Mouse (Mus musculus): ENCODE data around the gene Smo. TPM values are rescaled to one million over a fixed set of nuclear protein-coding genes. Genes with fewer than 3 reads are reported as not detected.

Smo gene
- 56.8 and 60.9 TPM in 2 replicates for polyA plus RNA-seq (2016; fragmentation: Nextera tagmentation; extraction: Ambion mirVana)

DNA sequence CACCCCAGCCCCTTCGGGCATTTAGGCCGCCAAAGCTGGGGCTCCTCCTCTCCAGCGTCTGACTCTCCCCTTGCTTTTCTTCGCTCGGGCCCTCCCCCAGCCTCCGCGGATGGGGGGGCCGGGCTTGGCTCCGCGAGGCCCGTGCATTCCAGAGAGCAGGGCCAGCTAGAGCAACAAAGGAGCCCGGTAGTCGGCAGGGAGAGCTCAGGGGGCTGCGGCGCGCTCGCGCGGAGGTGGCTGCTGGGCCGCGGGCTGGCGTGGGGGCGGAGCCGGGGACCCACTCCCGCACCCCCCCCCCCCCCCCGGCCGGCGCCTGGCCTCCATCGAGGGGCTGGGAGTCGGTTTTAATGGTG, at the start of gene Smo:
Gene Smo (plus strand): TSS at position 168 of the 353 bp plus-strand sequence.
- no peaks in the 10 kb centered on the region for H3K27me3 ChIP-seq (replicated peaks; ENCODE audit: low read depth, poor library complexity, severe bottlenecking)
- H3K4me3 ChIP-seq, result peak within 1 kb of the TSS; percentile 97
- DNase-seq (ENCODE audit: low spot score), result peak; percentile 96
- H3K4me1 ChIP-seq, result peaks cover 31% of the 10 kb centered on the region
- no peaks in the 10 kb centered on the region for H3K9me3 ChIP-seq
- H3K27ac ChIP-seq (replicated peaks), result peak within 1 kb of the TSS; percentile 100
- under 1% methylated on average over 30 of the region's 30 CpGs for WGBS
- H3K36me3 ChIP-seq (replicated peaks), result peaks cover 25% of the 10 kb centered on the region

DNA sequence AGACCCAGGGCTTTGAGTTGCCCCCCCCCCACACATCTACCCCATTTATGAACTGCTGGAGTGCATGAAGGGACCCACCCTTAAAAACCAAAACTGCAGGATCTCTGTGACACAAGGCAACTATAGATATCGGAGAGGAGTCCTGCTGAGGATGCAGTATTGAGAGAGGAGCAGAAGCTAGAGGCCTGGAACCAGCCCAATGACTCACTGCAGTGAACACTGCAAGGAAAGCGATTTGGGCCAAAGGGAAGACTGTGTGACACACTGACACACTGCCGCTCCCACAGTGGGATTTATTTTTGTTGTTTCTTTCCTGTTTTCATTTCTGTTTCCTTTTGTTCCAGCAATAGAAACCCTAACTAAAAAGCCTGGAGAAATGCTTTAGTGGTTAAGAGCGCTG, 49.4 kb upstream of the Smo start:
- H3K36me3 ChIP-seq (replicated peaks), result no peaks in the 10 kb centered on the region
- peaks cover 4% of the 10 kb centered on the region for H3K4me1 ChIP-seq
- H3K4me3 ChIP-seq, result no peak overlapping the region
- WGBS, result 84% methylated on average over 4 of the region's 4 CpGs
- H3K9me3 ChIP-seq, result no peaks in the 10 kb centered on the region
- peaks cover under 1% of the 10 kb centered on the region; the same call in 1 of the 2 replicates for H3K27me3 ChIP-seq (replicated peaks; ENCODE audit: low read depth, poor library complexity, severe bottlenecking)
- H3K27ac ChIP-seq (replicated peaks), result no peak overlapping the region
- no peak for DNase-seq (ENCODE audit: low spot score)

DNA sequence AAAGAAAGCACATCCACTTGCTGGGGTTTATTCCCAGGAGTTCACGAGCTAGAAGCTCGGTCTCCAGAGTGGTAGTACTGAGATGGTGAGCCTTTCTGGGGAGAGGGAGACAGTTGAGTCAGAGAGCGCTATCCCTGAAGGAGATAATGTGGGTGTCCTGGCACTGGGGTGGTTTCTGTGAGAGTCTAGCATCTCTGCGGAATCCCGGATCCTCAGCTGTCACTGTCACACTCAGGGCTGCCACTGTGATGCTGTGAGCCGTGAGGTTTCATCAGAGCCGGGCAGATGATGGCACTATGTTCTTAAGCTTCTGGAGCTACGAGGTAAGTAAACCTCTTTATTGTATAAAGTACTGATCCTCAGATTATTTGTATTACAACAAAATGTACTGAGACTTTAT, 45.8 kb upstream of the Smo start:
- H3K36me3 ChIP-seq (replicated peaks), result no peaks in the 10 kb centered on the region
- 81% methylated on average over 8 of the region's 8 CpGs for WGBS
- no peak for DNase-seq (ENCODE audit: low spot score)
- H3K27ac ChIP-seq (replicated peaks), result no peak overlapping the region
- H3K4me1 ChIP-seq, result peaks cover 8% of the 10 kb centered on the region
- no peak overlapping the region for H3K4me3 ChIP-seq
- H3K27me3 ChIP-seq (replicated peaks; ENCODE audit: low read depth, poor library complexity, severe bottlenecking), result peaks cover 34% of the 10 kb centered on the region
- H3K9me3 ChIP-seq, result no peaks in the 10 kb centered on the region

DNA sequence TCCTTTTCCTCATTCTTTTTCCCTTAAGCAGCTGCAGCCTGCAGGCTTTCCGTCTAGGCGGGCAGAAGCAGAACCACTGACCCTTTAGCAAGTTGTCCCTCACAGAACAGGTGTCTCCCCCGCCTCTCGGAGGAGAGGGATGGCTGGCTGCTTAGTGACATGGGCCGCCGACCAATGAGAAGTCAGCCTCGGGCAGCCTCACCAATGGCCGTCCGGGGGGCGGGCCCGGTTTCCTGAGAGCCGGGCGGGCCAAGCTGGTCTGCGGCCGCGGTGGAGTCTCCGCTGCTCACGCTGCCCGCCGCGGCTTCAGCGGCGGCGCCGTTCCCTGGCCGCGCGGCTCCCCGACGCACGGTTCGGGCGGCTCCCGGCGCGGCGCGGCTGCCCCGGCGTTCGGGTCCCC, 41.4 kb upstream of the Smo start, which contains the start of gene Tspan33:
Gene Tspan33 (plus strand): TSS at position 270 of the 400 bp plus-strand sequence.
- peak within 1 kb of the TSS; percentile 85 for H3K27ac ChIP-seq (replicated peaks)

DNA sequence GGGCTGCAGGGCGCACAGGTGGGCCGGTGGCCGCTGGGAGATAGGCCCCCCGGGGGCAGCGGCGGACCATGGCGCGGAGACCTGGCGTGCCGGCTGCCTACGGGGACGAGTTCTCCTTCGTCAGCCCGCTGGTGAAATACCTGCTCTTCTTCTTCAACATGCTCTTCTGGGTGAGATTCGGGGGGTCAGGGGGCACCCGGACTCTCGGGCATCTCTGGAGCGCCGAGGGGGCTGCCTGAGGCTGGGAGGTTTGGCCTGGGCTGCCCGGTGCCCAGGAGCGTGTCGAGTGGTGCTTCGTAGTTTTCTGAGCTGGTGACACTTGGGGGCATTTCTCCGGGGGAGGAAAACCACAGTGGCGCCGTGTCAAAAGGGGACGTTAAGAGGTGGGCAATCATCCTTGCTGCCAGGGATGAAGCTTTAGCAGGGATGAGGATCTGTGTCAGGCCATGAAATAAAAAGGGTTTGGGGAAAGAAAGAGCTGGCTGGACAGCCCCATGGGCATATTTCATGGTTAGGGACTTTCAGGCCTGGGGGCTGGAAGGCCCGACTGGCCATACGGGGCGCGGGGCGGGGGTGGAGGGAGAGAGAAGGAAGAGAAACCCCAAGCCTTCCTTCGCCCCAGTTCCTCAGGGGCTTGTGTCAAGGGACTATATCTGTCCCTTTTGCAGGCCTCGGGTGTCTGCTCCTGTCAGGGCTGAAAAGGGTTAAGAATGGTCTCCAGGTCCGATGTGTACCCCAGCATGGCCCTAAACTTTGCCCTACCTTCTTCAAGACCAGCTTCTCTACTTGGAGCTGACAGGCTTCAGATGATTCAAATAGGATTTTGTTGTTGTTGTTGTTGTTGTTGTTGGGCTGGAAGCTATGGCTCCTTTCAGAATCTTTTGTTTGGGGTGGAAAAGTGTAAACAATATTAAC, 40.7 kb upstream of the Smo start:
- WGBS, result 3% methylated on average over 35 of the region's 35 CpGs
- Histone ChIP-seq H3K9me3 (no peaks in the 10 kb centered on the region), H3K4me3 (peak overlapping the region; percentile 81), H3K4me1 (peaks cover 14% of the 10 kb centered on the region), H3K36me3 (replicated peaks) (no peaks in the 10 kb centered on the region), H3K27ac (replicated peaks) (peak overlapping the region; percentile 85), H3K27me3 (replicated peaks; ENCODE audit: low read depth, poor library complexity, severe bottlenecking) (peaks cover 65% of the 10 kb centered on the region)
- DNase-seq (ENCODE audit: low spot score), result no peak

More for the DNA sequence above, 41.4 kb upstream of the Smo start, which contains the start of gene Tspan33:
- Histone ChIP-seq H3K4me1 (peaks cover 14% of the 10 kb centered on the region), H3K36me3 (replicated peaks) (no peaks in the 10 kb centered on the region), H3K4me3 (peak within 1 kb of the TSS; percentile 81), H3K9me3 (no peaks in the 10 kb centered on the region), H3K27me3 (replicated peaks; ENCODE audit: low read depth, poor library complexity, severe bottlenecking) (peaks cover 65% of the 10 kb centered on the region)
- under 1% methylated on average over 41 of the region's 41 CpGs for WGBS
- DNase-seq (ENCODE audit: low spot score), result peak; percentile 95

DNA sequence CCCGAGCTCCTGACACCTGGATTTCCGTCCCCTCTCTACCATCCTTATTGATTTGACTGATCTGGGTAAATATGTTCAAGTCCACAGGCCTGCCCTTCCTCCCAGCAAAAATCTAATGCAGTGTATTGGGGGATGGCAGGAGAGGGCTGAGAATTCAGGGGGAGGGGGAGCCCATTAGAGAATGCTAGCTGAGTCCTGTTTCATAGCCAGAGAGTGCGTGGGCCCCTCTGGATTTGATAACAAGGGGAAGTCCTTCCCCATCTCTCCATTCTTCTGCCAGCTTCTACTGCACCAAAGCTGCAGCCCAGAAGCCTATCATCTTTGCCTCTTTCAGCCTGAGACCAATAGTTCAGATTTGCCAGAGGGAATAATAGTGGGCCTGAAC, 40.0 kb upstream of the Smo start:
- no peak overlapping the region for H3K27ac ChIP-seq (replicated peaks)
- no peaks in the 10 kb centered on the region for H3K9me3 ChIP-seq
- 41% methylated on average over 3 of the region's 3 CpGs for WGBS
- peaks cover 14% of the 10 kb centered on the region for H3K4me1 ChIP-seq
- H3K36me3 ChIP-seq (replicated peaks), result no peaks in the 10 kb centered on the region
- H3K4me3 ChIP-seq, result peak overlapping the region; percentile 81; the same call in 1 of the 2 replicates
- H3K27me3 ChIP-seq (replicated peaks; ENCODE audit: low read depth, poor library complexity, severe bottlenecking), result peaks cover 65% of the 10 kb centered on the region
- DNase-seq (ENCODE audit: low spot score), result no peak

DNA sequence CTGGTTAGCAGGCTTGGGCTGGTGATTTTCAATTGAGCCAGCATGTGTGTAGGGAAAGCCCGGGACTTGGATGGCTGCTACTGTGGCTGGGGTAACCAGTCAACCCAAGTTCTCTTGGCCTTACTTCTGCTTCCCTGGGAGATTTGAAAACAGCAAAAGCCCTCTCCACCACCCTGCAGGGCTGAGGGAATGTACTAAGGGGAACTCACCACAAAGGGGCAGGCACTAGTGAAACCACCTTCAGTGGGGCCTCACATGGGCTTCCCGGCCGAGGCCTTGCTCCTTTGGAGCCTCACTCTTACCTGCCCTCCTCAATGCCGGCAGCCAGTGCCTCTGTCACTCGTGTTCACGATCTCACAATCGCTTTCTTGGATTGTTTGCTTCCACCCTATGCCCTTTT, 39.3 kb upstream of the Smo start:
- Histone ChIP-seq H3K27me3 (replicated peaks; ENCODE audit: low read depth, poor library complexity, severe bottlenecking) (peaks cover 64% of the 10 kb centered on the region), H3K4me1 (peaks cover 14% of the 10 kb centered on the region), H3K36me3 (replicated peaks) (no peaks in the 10 kb centered on the region), H3K27ac (replicated peaks) (no peak overlapping the region; the same call in 1 of the 2 replicates), H3K4me3 (no peak overlapping the region), H3K9me3 (no peaks in the 10 kb centered on the region)
- no peak for DNase-seq (ENCODE audit: low spot score)
- WGBS, result 75% methylated on average over 7 of the region's 7 CpGs

DNA sequence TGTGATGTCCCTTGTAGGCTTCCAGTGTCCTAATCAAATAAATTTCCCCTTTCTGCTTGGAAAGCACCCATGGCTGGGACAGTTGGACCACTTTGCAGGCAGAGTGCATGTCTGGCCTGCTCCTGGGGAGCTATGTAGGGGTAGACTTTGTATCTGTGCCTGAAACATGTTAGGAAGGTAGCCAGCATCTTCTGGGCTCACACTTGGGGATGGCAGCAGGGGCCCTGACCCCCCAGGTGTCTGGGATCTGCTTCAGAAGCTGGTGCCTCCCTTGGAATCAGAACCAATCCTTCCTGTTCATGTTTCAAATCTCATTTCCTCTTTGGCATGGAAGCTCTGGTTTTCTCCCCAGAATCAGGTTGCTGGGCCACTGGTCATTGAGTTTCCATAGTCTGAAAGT, 38.2 kb upstream of the Smo start:
- Histone ChIP-seq H3K36me3 (replicated peaks) (no peaks in the 10 kb centered on the region), H3K4me1 (peaks cover 14% of the 10 kb centered on the region), H3K27ac (replicated peaks) (no peak overlapping the region), H3K4me3 (no peak overlapping the region), H3K9me3 (no peaks in the 10 kb centered on the region), H3K27me3 (replicated peaks; ENCODE audit: low read depth, poor library complexity, severe bottlenecking) (peaks cover 52% of the 10 kb centered on the region)
- DNase-seq (ENCODE audit: low spot score), result no peak

DNA sequence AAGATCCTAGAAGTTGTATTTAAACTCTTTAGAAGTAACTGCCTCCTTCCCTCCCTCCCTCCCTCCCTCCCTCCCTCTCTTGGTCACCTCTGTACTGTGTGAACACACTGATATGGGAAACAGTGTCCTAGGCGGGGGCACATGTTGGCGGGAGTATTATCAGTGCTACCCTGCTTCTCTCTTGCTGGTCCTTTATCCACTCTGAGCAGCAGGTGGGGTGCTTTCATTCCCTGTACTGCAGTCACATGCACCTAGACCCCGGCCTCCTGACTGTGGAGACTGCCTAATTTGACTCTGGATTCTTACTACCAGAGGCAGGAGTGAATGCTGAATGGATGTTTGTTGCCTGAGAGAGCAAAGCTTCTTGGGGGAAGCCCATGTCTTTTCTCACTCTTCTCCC, 37.8 kb upstream of the Smo start:
- no peaks in the 10 kb centered on the region for H3K36me3 ChIP-seq (replicated peaks)
- H3K27me3 ChIP-seq (replicated peaks; ENCODE audit: low read depth, poor library complexity, severe bottlenecking), result peaks cover 48% of the 10 kb centered on the region
- DNase-seq (ENCODE audit: low spot score), result no peak
- 33% methylated on average over 3 of the region's 3 CpGs for WGBS
- H3K4me3 ChIP-seq, result no peak overlapping the region
- H3K4me1 ChIP-seq, result peaks cover 14% of the 10 kb centered on the region
- H3K27ac ChIP-seq (replicated peaks), result peak overlapping the region; percentile 54; the same call in 1 of the 2 replicates
- no peaks in the 10 kb centered on the region for H3K9me3 ChIP-seq

DNA sequence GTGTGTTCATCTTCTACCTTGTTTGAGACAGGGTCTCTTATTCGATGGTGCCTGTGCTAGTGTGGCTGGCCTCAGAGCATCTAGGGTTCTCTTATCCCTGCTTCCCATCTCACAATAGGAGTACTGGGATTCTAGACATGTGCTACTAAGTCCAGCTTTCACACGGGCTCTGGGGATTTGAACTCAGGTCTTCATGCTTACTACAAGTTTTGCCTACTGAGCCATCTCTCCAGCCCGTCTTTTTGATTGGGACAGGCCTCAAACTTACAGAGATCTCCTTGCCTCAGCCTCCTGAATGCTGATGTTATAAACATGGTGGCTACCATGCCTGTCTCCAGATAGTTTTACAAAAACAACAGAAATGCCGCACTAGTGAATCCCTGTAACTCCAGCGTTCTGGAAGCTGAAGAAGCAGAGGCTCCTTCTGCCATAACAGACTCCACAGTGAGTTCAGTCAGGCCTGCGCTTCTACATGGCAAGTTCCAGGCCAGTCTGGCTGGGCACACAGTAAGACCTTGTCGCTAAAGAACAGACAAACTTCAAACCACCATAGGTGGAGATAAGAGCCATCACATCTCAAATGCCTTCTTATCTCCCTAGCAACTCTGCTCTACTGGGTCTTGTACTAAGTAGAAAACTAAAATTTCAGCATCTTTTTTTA, 36.1 kb upstream of the Smo start:
- no peak for DNase-seq (ENCODE audit: low spot score)
- H3K4me3 ChIP-seq, result no peak overlapping the region
- WGBS, result 90% methylated on average over 7 of the region's 7 CpGs
- H3K27me3 ChIP-seq (replicated peaks; ENCODE audit: low read depth, poor library complexity, severe bottlenecking), result peaks cover 34% of the 10 kb centered on the region
- no peaks in the 10 kb centered on the region for H3K9me3 ChIP-seq
- H3K36me3 ChIP-seq (replicated peaks), result no peaks in the 10 kb centered on the region
- peaks cover 12% of the 10 kb centered on the region for H3K4me1 ChIP-seq
- H3K27ac ChIP-seq (replicated peaks), result 0 out of 2 replicates have a peak overlapping the region, but pooled peaks have one; percentile 10

DNA sequence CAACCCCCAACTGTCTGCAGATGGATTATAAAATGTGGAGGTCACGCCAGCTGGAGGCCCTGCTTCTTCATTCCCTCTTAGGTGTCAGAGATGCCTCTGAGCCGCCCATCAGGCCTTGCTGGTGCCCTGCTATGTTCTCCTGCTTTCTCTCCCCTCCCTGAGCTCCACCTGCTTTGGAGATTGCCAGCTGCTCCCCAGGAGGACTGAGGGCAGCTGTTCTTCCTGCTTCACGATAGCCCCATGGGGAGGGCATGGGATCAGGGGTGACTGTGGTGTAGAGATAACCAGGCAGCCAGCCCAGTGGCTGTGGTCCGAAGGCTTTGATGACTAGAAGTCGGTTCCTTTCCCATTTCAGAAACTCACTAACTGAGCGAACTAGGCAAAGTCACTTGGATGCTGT, 34.3 kb upstream of the Smo start:
- H3K36me3 ChIP-seq (replicated peaks), result no peaks in the 10 kb centered on the region
- H3K4me3 ChIP-seq, result no peak overlapping the region
- no peak for DNase-seq (ENCODE audit: low spot score)
- no peaks in the 10 kb centered on the region for H3K9me3 ChIP-seq
- no peak overlapping the region for H3K27ac ChIP-seq (replicated peaks)
- 72% methylated on average over 6 of the region's 6 CpGs for WGBS
- peaks cover 16% of the 10 kb centered on the region for H3K27me3 ChIP-seq (replicated peaks; ENCODE audit: low read depth, poor library complexity, severe bottlenecking)
- no peaks in the 10 kb centered on the region for H3K4me1 ChIP-seq

DNA sequence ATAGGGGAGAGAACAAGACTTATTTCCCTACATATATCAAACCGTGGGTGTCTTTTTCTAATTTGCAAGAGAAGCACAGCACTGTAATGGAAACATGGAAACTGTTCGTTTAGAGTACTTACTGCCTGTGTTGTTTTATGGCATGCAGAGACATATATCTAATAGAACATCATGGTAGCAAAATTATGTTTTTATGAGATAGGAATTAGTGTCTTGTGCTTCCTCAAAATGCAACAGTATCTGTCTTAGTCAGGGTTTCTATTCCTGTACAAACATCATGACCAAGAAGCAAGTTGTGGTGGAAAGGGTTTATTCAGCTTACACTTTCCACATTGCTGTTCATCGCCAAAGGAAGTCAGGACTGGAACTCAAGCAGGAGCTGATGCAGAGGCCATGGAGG, 33.2 kb upstream of the Smo start:
- 84% methylated on average over 3 of the region's 3 CpGs for WGBS
- H3K27ac ChIP-seq (replicated peaks), result no peak overlapping the region

More for the DNA sequence above, 33.2 kb upstream of the Smo start:
- H3K4me3 ChIP-seq, result no peak overlapping the region
- H3K9me3 ChIP-seq, result no peaks in the 10 kb centered on the region
- peaks cover 5% of the 10 kb centered on the region for H3K27me3 ChIP-seq (replicated peaks; ENCODE audit: low read depth, poor library complexity, severe bottlenecking)
- H3K36me3 ChIP-seq (replicated peaks), result no peaks in the 10 kb centered on the region
- no peaks in the 10 kb centered on the region for H3K4me1 ChIP-seq
- DNase-seq (ENCODE audit: low spot score), result no peak
